Mouse (Mus musculus): Measurements from ENCODE around the gene Chst3.
"Not testable (repeated sequence)": the region's sequence is repeated elsewhere in the genome, so short reads cannot be mapped to it uniquely, and the experiment has no call there.

Chst3 gene

DNA sequence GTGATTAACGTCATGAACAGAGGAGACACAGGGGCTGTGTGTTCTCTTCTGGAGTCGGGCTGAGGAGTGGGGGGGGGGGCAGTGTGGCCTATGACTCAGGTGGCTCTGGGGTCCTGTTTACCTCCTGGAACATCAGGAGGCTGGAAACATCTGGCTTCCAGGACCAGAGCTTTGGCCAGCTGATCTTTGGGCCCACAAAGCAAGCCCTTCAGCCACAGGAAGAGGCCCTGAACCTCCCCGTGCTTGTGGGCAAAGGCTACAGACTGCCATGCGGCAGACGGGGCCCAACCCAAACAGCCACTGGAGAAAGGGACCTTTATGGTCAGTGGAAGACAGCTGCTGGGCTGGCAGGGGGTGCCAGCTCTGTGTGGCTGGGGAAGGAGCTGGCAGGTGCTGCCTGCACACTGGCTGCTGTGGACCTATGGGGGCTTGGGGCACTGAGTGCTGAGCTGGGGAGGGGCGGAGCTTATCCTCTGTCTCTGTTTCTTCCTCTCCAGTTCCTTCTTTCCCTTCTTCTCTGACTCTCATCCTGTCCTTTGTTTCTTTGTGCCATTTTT lies 67.9 kb downstream of the Chst3 start:
- DNase-seq = no peak

DNA sequence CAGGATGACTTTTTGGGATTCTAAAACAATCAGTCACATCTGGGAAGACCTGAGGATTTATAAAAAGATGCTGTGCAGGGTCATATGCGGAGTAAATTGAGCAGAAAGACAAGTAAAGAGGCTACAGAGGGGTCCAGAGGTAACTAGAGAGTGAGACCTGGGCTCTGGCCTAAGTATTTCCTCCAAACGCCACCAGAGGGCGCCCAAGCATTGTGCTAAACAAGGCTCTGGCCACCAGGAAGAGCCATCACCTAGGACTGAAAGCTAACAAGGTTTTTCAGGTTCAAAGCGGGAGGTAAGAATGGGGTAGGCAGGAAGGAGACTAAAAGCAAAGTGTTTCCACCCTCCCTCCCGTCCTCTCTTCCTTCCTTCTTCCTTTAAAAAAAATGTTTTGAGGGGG lies 71.0 kb downstream of the Chst3 start:
- peak; percentile 88 for DNase-seq

- DNase-seq = not testable (repeated sequence)
Measured at GRCm38 (mm10) chr10:60147510-60148047, 71.5 kb downstream of the Chst3 start.

DNA sequence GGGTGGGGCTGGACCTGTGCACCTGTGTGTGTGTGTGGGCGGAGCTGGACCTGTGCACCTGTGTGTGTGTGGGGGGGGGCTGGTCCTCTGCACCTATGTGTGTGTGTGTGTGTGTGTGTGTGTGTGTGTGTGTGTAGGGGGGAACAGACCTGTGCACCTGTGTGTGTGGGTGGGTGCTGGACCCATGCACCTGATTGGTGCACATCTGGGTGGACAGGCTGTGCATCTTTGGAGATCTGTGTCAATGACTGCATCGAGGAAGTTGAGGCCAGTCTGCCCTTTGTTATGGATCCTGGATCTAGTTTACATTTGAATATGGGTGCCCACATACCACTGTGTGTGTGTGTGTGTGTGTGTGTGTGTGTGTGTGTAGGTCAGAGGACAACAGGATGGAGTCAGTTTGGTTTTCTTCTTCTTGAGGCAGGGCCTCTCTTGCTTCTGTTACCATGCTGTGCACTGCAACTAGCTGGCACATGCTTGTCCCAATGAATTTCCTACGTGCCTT lies 77.4 kb downstream of the Chst3 start:
- DNase-seq = no peak

- no peak for DNase-seq
Measured at GRCm38 (mm10) chr10:60140751-60141150, 78.3 kb downstream of the Chst3 start.

DNA sequence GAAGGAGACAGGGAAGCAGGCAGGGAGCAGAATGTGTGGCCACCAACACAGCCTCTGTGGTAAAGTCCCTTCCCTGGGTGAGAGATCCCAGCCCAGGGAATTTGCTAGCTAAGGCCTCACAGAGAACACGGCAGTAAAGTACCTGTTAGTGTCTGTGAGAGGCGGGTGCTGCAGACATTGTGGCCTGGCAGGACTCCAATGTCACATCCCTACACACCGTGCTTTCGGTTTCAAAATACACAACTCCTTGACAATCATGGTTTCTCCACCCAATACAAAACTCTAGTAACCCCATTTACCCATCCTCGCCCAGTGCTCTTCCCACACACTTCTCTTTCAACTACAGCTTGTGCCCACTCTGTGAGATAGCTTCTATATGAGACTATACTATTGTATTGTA lies 80.4 kb downstream of the Chst3 start:
- DNase-seq = no peak

GRCm38 (mm10) chr10:60136935-60137334 lies 82.1 kb downstream of the Chst3 start:
- DNase-seq = no peak

GRCm38 (mm10) chr10:60136010-60136409 lies 83.0 kb downstream of the Chst3 start:
- DNase-seq = not testable (repeated sequence)

DNA sequence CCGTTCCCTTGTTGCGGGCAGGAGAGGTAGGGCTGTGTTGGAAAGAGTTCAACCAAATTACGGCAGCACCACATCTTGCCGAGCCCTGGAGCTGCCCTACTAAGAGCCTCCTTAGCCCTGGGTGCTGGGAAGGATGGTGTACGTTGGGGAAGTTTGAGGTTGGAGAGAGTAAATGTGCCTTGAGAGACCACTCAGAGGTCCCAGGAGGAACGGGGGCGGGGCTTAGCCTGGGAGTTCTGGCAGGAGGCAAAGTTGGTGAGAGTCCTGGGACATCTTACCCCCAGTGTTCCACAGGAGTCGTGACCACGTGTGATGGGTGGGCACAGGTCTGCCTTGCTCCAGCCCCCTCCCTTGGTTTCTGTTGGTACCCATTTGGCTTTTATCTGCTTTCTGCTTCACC lies 84.9 kb downstream of the Chst3 start:
- DNase-seq = no peak

- DNase-seq = no peak
Measured at GRCm38 (mm10) chr10:60133501-60133900, 85.6 kb downstream of the Chst3 start.
